Mouse (Mus musculus) forebrain, embryonic 13.5 days (tissue): Measurements from ENCODE around the gene Gpalpp1. TPM values are rescaled to one million over a fixed set of nuclear protein-coding genes. Genes with fewer than 3 reads are reported as not detected.

ENCODE experiments used
- ATAC-seq: fragments of 200-750 bp; cut with Nextera tagmentation; 2 replicates; pipeline ENCODE4 v1.8.0; 2017
- H3K27ac ChIP-seq: fragments of 300-500 bp; sonication (generic); 2 replicates; pipeline ENCODE4 v1.5.1; 2015; ENCODE audit warnings: inconsistent platforms, mild to moderate bottlenecking, moderate library complexity
- H3K27me3 ChIP-seq: fragments of 300-500 bp; sonication (generic); 2 replicates; pipeline ENCODE4 v1.6.1; 2015; ENCODE audit warnings: mild to moderate bottlenecking, inconsistent platforms
- H3K36me3 ChIP-seq: fragments of 300-500 bp; sonication (generic); 2 replicates; pipeline ENCODE4 v1.6.1; 2015; ENCODE audit warnings: mild to moderate bottlenecking, inconsistent platforms; ENCODE audit not compliant: poor library complexity, severe bottlenecking
- H3K4me1 ChIP-seq: fragments of 300-500 bp; sonication (generic); 2 replicates; pipeline ENCODE4 v1.6.1; 2015; ENCODE audit warnings: inconsistent platforms
- H3K4me2 ChIP-seq: fragments of 300-500 bp; sonication (generic); 2 replicates; pipeline ENCODE4 v1.6.1; 2015; ENCODE audit warnings: inconsistent platforms, mild to moderate bottlenecking, moderate library complexity
- H3K4me3 ChIP-seq: fragments of 300-500 bp; sonication (generic); 2 replicates; pipeline ENCODE4 v1.5.1; 2015; ENCODE audit warnings: mild to moderate bottlenecking, inconsistent platforms
- H3K9ac ChIP-seq: fragments of 300-500 bp; sonication (generic); 2 replicates; pipeline ENCODE4 v1.6.1; 2015; ENCODE audit warnings: mild to moderate bottlenecking, inconsistent platforms
- H3K9me3 ChIP-seq: fragments of 300-500 bp; sonication (generic); replicated peaks from 2 replicates; pipeline ENCODE4 v1.6.1; 2016; ENCODE audit warnings: inconsistent platforms
- whole genome bisulfite sequencing: fragments of 180-500 bp; shearing (Covaris S2); methylation state at CpG from one replicate; pipeline ENCODE4 v1.1.7; 2015; 5-methylcytosine and 5-hydroxymethylcytosine counted together
- polyA plus RNA-seq: library from polyadenylated mRNA; unstranded; fragments of >200 nt; fragmentation: Nextera tagmentation; extraction: Ambion mirVana; gene quantifications from 2 replicates; pipeline ENCODE4 v1.2.1, GENCODE M21; 2015

Gene Gpalpp1
- polyA plus RNA-seq: 13.6 and 14.5 TPM in 2 replicates

GRCm38 (mm10) chr14:76110396-76111221 lies at the start of gene Gpalpp1, which contains the start of gene Nufip1:
Gene Gpalpp1, minus strand, starts transcription at chr14:76110760.
Gene Nufip1, plus strand, starts transcription at chr14:76110891.
- H3K4me1 ChIP-seq: peaks cover 22% of the 10 kb centered on the region
- ATAC-seq: peak; percentile 99
- H3K27ac ChIP-seq: peak within 1 kb of the TSS; percentile 74
- H3K27me3 ChIP-seq: no peaks in the 10 kb centered on the region
- peak within 1 kb of the TSS; percentile 90 for H3K4me3 ChIP-seq
- H3K9me3 ChIP-seq: no peaks in the 10 kb centered on the region
- peaks cover 27% of the 10 kb centered on the region for H3K36me3 ChIP-seq
- under 1% methylated on average over 69 of the region's 69 CpGs for WGBS
- H3K9ac ChIP-seq: peak within 1 kb of the TSS; percentile 81
- peak within 1 kb of the TSS; percentile 95 for H3K4me2 ChIP-seq

GRCm38 (mm10) chr14:76158192-76158785 lies 47.7 kb upstream of the Gpalpp1 start:
- Histone ChIP-seq H3K4me2 (no peak overlapping the region), H3K9me3 (0 out of 2 replicates have a peak, but pooled peaks cover 3% of the 10 kb centered on the region), H3K4me3 (no peak overlapping the region), H3K27ac (no peak overlapping the region), H3K9ac (no peak overlapping the region), H3K4me1 (peaks cover 2% of the 10 kb centered on the region), H3K36me3 (no peaks in the 10 kb centered on the region), H3K27me3 (no peaks in the 10 kb centered on the region)
- WGBS: 57% methylated on average over 5 of the region's 5 CpGs
- no peak for ATAC-seq

- Histone ChIP-seq H3K27me3 (no peaks in the 10 kb centered on the region), H3K27ac (no peak overlapping the region), H3K4me3 (no peak overlapping the region), H3K4me1 (peaks cover 31% of the 10 kb centered on the region), H3K36me3 (no peaks in the 10 kb centered on the region), H3K9ac (no peak overlapping the region), H3K9me3 (no peaks in the 10 kb centered on the region), H3K4me2 (no peak overlapping the region)
- no peak for ATAC-seq
- WGBS: 26% methylated on average over 6 of the region's 6 CpGs
Observed at GRCm38 (mm10) chr14:76153828-76154227, 43.3 kb upstream of the Gpalpp1 start.

- no peaks in the 10 kb centered on the region for H3K9me3 ChIP-seq
- no peaks in the 10 kb centered on the region for H3K36me3 ChIP-seq
- WGBS: 2% methylated on average over 24 of the region's 24 CpGs
- H3K4me3 ChIP-seq: peak overlapping the region; percentile 48
- H3K9ac ChIP-seq: peak overlapping the region; percentile 54
- peak overlapping the region; percentile 50 for H3K4me2 ChIP-seq
- peak; percentile 46 for ATAC-seq
- H3K4me1 ChIP-seq: peaks cover 31% of the 10 kb centered on the region
- no peaks in the 10 kb centered on the region for H3K27me3 ChIP-seq
- peak overlapping the region; percentile 72 for H3K27ac ChIP-seq
Observed at GRCm38 (mm10) chr14:76153003-76153675, 42.6 kb upstream of the Gpalpp1 start.

GRCm38 (mm10) chr14:76152162-76153002 lies 41.8 kb upstream of the Gpalpp1 start:
- peaks cover 31% of the 10 kb centered on the region for H3K4me1 ChIP-seq
- under 1% methylated on average over 41 of the region's 41 CpGs for WGBS

GRCm38 (mm10) chr14:76151820-76152161 lies 41.2 kb upstream of the Gpalpp1 start:
- no peaks in the 10 kb centered on the region for H3K36me3 ChIP-seq
- peak overlapping the region; percentile 50 for H3K4me2 ChIP-seq
- H3K4me3 ChIP-seq: peak overlapping the region; percentile 48
- ATAC-seq: no peak
- H3K4me1 ChIP-seq: peaks cover 31% of the 10 kb centered on the region
- 1% methylated on average over 10 of the region's 10 CpGs for WGBS
- H3K27me3 ChIP-seq: no peaks in the 10 kb centered on the region
- peak overlapping the region; percentile 74 for H3K9ac ChIP-seq
- H3K27ac ChIP-seq: peak overlapping the region; percentile 93
- no peaks in the 10 kb centered on the region for H3K9me3 ChIP-seq

More at GRCm38 (mm10) chr14:76152162-76153002, 41.8 kb upstream of the Gpalpp1 start:
- peak overlapping the region; percentile 48 for H3K4me3 ChIP-seq
- ATAC-seq: peak; percentile 94
- H3K36me3 ChIP-seq: no peaks in the 10 kb centered on the region
- H3K27ac ChIP-seq: peak overlapping the region; percentile 93
- H3K27me3 ChIP-seq: no peaks in the 10 kb centered on the region
- no peaks in the 10 kb centered on the region for H3K9me3 ChIP-seq
- H3K9ac ChIP-seq: peak overlapping the region; percentile 74
- H3K4me2 ChIP-seq: peak overlapping the region; percentile 50

GRCm38 (mm10) chr14:76151011-76151410 lies 40.5 kb upstream of the Gpalpp1 start:
- Histone ChIP-seq H3K4me3 (no peak overlapping the region), H3K9ac (no peak overlapping the region), H3K9me3 (no peaks in the 10 kb centered on the region), H3K4me2 (peak overlapping the region; percentile 50), H3K27me3 (no peaks in the 10 kb centered on the region), H3K27ac (no peak overlapping the region), H3K4me1 (peaks cover 31% of the 10 kb centered on the region), H3K36me3 (no peaks in the 10 kb centered on the region)
- no peak for ATAC-seq
- 55% methylated on average over 2 of the region's 2 CpGs for WGBS

- no peak overlapping the region for H3K27ac ChIP-seq
- H3K4me2 ChIP-seq: no peak overlapping the region
- ATAC-seq: no peak
- no peaks in the 10 kb centered on the region for H3K9me3 ChIP-seq
- H3K36me3 ChIP-seq: no peaks in the 10 kb centered on the region
- no peak overlapping the region; the same call in 1 of the 2 replicates for H3K9ac ChIP-seq
- 81% methylated on average over 11 of the region's 11 CpGs for WGBS
- H3K4me1 ChIP-seq: peaks cover 31% of the 10 kb centered on the region
- no peak overlapping the region for H3K4me3 ChIP-seq
- H3K27me3 ChIP-seq: no peaks in the 10 kb centered on the region
Observed at GRCm38 (mm10) chr14:76150499-76150898, 39.9 kb upstream of the Gpalpp1 start.

- Histone ChIP-seq H3K4me1 (peaks cover 31% of the 10 kb centered on the region), H3K36me3 (no peaks in the 10 kb centered on the region), H3K4me3 (0 out of 2 replicates have a peak overlapping the region, but pooled peaks have one; percentile 7), H3K4me2 (peak overlapping the region; percentile 35), H3K9ac (no peak overlapping the region), H3K27ac (no peak overlapping the region), H3K9me3 (no peaks in the 10 kb centered on the region), H3K27me3 (no peaks in the 10 kb centered on the region)
- 46% methylated on average over 13 of the region's 13 CpGs for WGBS
- ATAC-seq: no peak
Observed at GRCm38 (mm10) chr14:76149531-76150179, 39.1 kb upstream of the Gpalpp1 start.

- no peak overlapping the region for H3K27ac ChIP-seq
- no peak overlapping the region for H3K9ac ChIP-seq
- WGBS: 90% methylated on average over 10 of the region's 10 CpGs
- no peaks in the 10 kb centered on the region for H3K9me3 ChIP-seq
- no peaks in the 10 kb centered on the region for H3K36me3 ChIP-seq
- no peak for ATAC-seq
- H3K27me3 ChIP-seq: no peaks in the 10 kb centered on the region
- H3K4me2 ChIP-seq: no peak overlapping the region
- H3K4me1 ChIP-seq: peaks cover 29% of the 10 kb centered on the region
- no peak overlapping the region for H3K4me3 ChIP-seq
Observed at GRCm38 (mm10) chr14:76148294-76148693, 37.7 kb upstream of the Gpalpp1 start.

- no peak for ATAC-seq
- Histone ChIP-seq H3K27me3 (no peaks in the 10 kb centered on the region), H3K36me3 (no peaks in the 10 kb centered on the region)
Observed at GRCm38 (mm10) chr14:76147061-76147460, 36.5 kb upstream of the Gpalpp1 start.

More at GRCm38 (mm10) chr14:76147061-76147460, 36.5 kb upstream of the Gpalpp1 start:
- Histone ChIP-seq H3K9me3 (no peaks in the 10 kb centered on the region), H3K4me1 (peaks cover 24% of the 10 kb centered on the region), H3K27ac (no peak overlapping the region), H3K4me2 (no peak overlapping the region), H3K9ac (no peak overlapping the region), H3K4me3 (no peak overlapping the region)
- 86% methylated on average over 6 of the region's 6 CpGs for WGBS
